Mouse (Mus musculus) heart, embryonic 10.5 days (tissue): ENCODE measurements around the gene Cox20. TPM values are rescaled to one million over a fixed set of nuclear protein-coding genes. Genes with fewer than 3 reads are reported as not detected.
"Not testable (repeated sequence)": the region's sequence is repeated elsewhere in the genome, so short reads cannot be mapped to it uniquely, and the experiment has no call there.

ENCODE experiments used
- DNase-seq: peaks from one replicate; pipeline ENCODE4 v3.0.0-alpha.2; 2017; ENCODE audit warnings: low spot score
- H3K27ac ChIP-seq: fragments of 300-500 bp; sonication (generic); 2 replicates; pipeline ENCODE4 v1.5.1; 2016; ENCODE audit warnings: mild to moderate bottlenecking
- H3K27me3 ChIP-seq: fragments of 300-500 bp; sonication (generic); 2 replicates; pipeline ENCODE4 v1.6.1; 2016; ENCODE audit warnings: mild to moderate bottlenecking; ENCODE audit not compliant: poor library complexity, insufficient read depth, severe bottlenecking
- H3K36me3 ChIP-seq: fragments of 300-500 bp; sonication (generic); 2 replicates; pipeline ENCODE4 v1.6.1; 2016; ENCODE audit warnings: mild to moderate bottlenecking, moderate library complexity
- H3K4me1 ChIP-seq: fragments of 300-500 bp; sonication (generic); 2 replicates; pipeline ENCODE4 v1.6.1; 2016; ENCODE audit warnings: mild to moderate bottlenecking
- H3K4me3 ChIP-seq: fragments of 300-500 bp; sonication (generic); 2 replicates; pipeline ENCODE4 v1.5.1; 2016; ENCODE audit warnings: mild to moderate bottlenecking, moderate library complexity
- H3K9me3 ChIP-seq: fragments of 300-500 bp; sonication (generic); 2 replicates; pipeline ENCODE4 v1.6.1; 2016; ENCODE audit warnings: mild to moderate bottlenecking, moderate library complexity
- WGBS: fragments of 180-500 bp; shearing (Covaris S2); methylation state at CpG from one replicate; pipeline ENCODE4 v1.1.7; 2016; 5-methylcytosine and 5-hydroxymethylcytosine counted together
- polyA plus RNA-seq: library from polyadenylated mRNA; unstranded; fragments of >200 nt; fragmentation: Nextera tagmentation; extraction: Ambion mirVana; gene quantifications from 2 replicates; pipeline ENCODE4 v1.2.1, GENCODE M21; 2016

Cox20 gene
- polyA plus RNA-seq: 112 and 129 TPM in 2 replicates

DNA sequence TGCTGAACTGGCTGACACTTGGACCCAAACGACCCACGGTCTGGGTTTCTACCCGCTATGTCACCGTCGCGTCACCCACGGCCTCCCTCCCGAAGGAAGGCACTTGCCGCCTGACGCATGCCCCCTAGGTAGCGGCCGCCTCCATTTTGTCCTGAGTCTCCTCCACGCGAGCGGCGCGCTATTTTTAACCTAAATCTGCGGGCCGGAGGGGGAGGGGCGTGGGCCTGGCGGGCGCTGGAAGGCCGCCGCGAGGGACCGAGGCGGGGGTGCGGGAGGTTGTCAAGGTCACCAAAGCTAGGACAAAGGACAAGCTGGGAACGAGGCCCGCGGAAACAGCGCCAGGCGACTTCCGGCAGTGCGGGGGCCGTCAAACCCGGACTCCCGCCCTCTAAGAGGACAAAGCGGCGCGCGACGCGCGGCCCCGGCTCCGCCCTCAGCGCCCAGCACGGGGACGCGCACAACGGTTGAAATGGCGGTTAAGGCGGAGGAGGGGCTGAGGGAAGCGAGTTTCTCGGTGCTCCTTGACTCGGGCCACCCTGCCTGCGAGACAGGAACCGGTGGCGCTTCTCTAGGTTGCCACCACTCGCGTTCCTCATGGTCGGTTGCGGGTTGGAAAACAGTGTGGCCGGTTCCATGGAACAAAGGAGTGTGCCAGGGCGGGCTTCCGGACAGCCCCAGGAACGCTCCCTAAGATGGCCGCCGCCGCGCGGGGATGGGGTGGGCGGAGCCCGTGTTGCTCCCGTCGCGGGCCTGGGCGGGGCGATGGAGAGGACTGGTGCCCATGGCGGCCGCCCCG, at the start of gene Cox20:
Cox20 (plus strand) TSS at position 742 of the 796 bp plus-strand sequence.
- WGBS: under 1% methylated on average over 83 of the region's 83 CpGs
- Histone ChIP-seq H3K9me3 (no peaks in the 10 kb centered on the region), H3K4me3 (peak within 1 kb of the TSS; percentile 71), H3K27me3 (no peaks in the 10 kb centered on the region), H3K27ac (peak within 1 kb of the TSS; percentile 99), H3K36me3 (peaks cover 35% of the 10 kb centered on the region), H3K4me1 (peaks cover 11% of the 10 kb centered on the region; the same call in 1 of the 2 replicates)
- peak; percentile 97 for DNase-seq

DNA sequence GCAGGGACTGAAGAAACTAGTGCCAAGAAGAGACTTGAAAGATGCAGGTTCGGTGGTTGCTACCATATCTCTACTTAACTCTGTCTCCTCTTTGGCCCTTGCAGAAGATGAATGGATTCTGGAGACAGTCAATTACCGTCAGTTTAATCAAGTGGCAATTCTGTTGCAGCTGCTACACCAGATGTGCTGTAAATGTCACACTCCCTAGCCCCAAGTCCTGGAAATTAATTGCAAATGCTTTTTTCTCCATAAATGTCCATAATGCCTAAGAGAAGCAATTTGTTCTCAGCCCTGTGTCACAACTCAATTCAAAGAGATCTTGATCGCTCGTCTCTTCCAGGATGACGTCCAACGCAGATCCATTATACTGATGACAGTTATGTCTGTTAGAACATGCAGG, 48.3 kb upstream of the Cox20 start:
- peaks cover 8% of the 10 kb centered on the region for H3K4me1 ChIP-seq
- peaks cover 3% of the 10 kb centered on the region; the same call in 1 of the 2 replicates for H3K9me3 ChIP-seq
- H3K4me3 ChIP-seq: no peak overlapping the region
- no peak for DNase-seq
- 79% methylated on average over 6 of the region's 6 CpGs for WGBS
- no peaks in the 10 kb centered on the region for H3K36me3 ChIP-seq
- H3K27ac ChIP-seq: no peak overlapping the region
- H3K27me3 ChIP-seq: no peaks in the 10 kb centered on the region

DNA sequence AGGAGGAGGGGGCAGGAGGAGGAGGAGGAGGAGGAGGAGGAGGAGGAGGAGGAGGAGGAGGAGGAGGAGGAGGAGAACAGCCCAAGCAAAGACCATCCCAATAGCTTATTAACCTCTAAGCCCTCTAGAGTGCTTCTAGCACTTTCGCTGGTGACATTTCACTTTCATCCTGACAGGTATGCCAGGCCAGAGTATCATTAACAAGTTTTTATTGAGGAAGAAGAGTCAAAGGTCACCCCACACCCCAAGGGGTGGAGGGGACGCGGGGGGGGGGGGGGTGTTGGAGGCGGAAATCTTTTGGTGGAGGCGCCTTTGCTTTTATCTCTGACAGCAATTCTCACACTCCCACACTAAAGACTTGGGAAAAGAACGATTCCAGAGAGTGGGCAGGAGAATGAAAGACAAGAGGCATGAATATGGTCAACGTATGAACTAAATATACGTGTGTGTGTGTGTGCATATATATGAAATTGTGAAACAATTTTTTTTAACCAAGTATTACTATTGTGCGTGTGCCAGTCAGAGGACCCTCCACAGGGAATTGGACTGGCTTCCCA, 43.7 kb upstream of the Cox20 start:
- H3K9me3 ChIP-seq: peaks cover 3% of the 10 kb centered on the region; the same call in 1 of the 2 replicates
- H3K36me3 ChIP-seq: no peaks in the 10 kb centered on the region
- 41% methylated on average over 9 of the region's 9 CpGs for whole genome bisulfite sequencing
- H3K4me3 ChIP-seq: peak overlapping the region; percentile 77
- peaks cover 15% of the 10 kb centered on the region for H3K4me1 ChIP-seq
- no peak overlapping the region for H3K27ac ChIP-seq
- peaks cover 10% of the 10 kb centered on the region; the same call in 1 of the 2 replicates for H3K27me3 ChIP-seq
- peak; percentile 54 for DNase-seq

DNA sequence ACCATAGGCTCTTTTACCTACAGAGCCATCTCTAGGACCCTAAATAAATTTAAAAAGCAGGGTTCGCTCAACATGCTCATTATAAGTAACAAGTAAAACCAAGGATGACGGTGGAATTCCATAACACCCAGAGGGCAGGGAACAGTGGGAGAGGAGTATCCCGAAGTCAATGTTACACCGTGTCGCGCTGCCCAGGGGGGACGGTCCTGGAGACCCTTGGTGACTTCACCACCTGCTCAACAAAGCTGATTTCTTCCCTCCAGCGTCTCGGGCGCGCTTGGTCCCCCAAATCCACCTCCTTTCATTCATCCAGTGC, 43.2 kb upstream of the Cox20 start:
- WGBS: 7% methylated on average over 11 of the region's 11 CpGs
- no peaks in the 10 kb centered on the region for H3K36me3 ChIP-seq
- peak overlapping the region; percentile 94 for H3K27ac ChIP-seq
- peak overlapping the region; percentile 77 for H3K4me3 ChIP-seq
- DNase-seq: no peak
- H3K9me3 ChIP-seq: peaks cover 3% of the 10 kb centered on the region; the same call in 1 of the 2 replicates
- H3K27me3 ChIP-seq: peaks cover 10% of the 10 kb centered on the region; the same call in 1 of the 2 replicates
- peaks cover 15% of the 10 kb centered on the region for H3K4me1 ChIP-seq

DNA sequence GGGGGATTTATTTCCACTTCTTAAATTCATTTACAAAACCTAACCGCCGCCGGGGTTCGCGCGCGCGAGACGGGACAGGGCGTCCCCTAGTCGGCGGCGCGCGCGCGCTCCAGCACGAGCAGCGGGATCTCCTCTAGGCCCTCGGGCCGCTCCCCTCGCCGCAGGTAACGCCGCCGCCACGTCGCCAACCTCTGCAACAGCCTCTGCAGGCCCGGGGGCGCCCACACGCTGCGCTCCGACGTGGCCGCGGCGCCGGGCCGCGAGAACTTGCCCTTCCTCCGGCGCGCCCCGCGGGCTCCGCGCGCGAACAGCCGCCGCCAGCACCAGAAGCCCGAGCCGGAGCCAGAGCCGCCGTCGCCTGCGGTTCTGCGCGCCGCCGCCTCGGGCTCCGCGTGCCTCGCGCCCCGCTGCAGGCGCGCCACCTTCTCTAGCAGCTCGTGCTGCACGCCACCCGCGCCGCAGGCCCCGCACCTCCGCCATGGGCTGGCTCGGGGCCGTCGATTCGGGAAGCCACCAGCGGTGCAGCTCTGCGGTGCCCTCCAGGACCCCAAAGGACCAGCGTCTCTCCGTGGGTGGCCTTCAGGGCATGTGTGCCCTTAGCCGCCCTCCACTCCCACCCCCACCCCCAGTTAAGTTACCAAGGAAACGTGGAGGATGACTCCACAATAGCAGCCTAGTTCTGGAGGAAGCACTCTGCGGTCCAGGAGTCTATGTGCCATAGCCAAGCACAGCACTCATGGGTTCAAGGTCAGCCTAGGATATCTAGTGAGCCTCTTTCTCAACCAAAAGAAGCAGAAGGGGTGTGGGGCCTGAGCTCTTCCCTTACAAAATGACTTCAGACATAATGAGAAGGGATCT, 42.6 kb upstream of the Cox20 start:
- Histone ChIP-seq H3K36me3 (no peaks in the 10 kb centered on the region), H3K9me3 (peaks cover 3% of the 10 kb centered on the region; the same call in 1 of the 2 replicates), H3K4me3 (peak overlapping the region; percentile 77), H3K27me3 (peaks cover 10% of the 10 kb centered on the region; the same call in 1 of the 2 replicates), H3K27ac (peak overlapping the region; percentile 94), H3K4me1 (peaks cover 15% of the 10 kb centered on the region)
- WGBS: 1% methylated on average over 80 of the region's 87 CpGs
- DNase-seq: peak; percentile 84

DNA sequence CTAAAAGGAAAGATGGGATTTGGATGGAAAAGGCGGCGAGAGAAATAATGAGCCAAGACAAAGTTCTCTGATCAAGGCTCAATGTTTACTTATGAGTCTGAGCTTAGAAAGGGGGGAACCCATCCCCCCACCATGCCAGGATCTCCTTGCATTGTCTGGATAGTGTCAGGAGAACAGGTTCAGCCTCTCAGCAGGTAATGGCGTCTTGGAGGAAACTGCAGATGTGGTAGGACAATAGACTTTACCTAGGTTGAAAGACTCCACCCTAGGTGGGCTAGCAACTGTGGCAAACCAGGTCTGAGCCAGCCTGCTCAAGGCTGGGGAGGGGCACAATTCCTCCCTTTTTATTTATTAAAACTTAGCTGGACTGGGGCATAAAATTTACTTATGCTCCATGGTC, 35.6 kb upstream of the Cox20 start:
- H3K4me3 ChIP-seq, H3K27ac ChIP-seq, H3K9me3 ChIP-seq, H3K4me1 ChIP-seq, H3K36me3 ChIP-seq, H3K27me3 ChIP-seq: not testable (repeated sequence)
- WGBS: 86% methylated on average over 3 of the region's 3 CpGs
- peak; percentile 54 for DNase-seq

DNA sequence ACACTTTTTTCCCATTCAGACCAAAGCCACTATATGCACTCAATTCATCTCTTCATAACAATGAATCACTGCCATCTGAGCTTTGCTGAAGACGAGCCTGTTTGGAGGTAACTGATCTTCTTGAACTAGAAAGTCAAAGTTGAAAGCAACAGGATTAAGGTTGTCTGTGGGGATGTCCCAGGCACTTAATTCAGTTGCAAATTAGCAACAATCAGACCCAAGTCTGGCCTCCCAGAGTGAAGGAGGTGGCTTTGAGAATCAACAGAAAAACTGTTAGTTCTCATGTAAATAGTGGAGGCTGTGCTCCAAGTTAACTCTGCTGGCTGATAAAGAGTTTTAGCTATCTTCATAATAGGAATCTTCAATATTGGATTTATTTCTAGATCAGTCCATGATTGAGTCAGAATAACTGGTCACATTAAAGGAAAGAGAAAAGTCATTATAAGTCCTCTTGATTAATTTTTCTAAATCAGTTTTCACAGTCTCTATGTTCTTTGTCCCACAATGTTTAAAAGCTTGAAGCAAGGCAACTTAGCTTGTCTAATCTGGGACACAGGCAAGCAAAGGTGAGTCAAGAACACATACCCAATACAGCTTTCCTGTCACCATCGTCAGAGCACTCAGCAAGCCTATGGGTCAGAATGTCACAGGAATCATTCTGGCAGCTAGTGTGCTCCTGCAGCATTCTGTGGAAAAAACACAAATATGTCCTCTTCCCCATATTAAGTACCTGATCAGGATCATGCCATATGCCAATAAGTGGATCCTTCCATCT, 34.8 kb upstream of the Cox20 start:
- Histone ChIP-seq H3K27me3 (no peaks in the 10 kb centered on the region), H3K36me3 (no peaks in the 10 kb centered on the region; the same call in 1 of the 2 replicates), H3K27ac (no peak overlapping the region), H3K4me1 (no peaks in the 10 kb centered on the region), H3K9me3 (no peaks in the 10 kb centered on the region), H3K4me3 (no peak overlapping the region)
- WGBS: 69% methylated on average over 2 of the region's 2 CpGs
- no peak for DNase-seq

DNA sequence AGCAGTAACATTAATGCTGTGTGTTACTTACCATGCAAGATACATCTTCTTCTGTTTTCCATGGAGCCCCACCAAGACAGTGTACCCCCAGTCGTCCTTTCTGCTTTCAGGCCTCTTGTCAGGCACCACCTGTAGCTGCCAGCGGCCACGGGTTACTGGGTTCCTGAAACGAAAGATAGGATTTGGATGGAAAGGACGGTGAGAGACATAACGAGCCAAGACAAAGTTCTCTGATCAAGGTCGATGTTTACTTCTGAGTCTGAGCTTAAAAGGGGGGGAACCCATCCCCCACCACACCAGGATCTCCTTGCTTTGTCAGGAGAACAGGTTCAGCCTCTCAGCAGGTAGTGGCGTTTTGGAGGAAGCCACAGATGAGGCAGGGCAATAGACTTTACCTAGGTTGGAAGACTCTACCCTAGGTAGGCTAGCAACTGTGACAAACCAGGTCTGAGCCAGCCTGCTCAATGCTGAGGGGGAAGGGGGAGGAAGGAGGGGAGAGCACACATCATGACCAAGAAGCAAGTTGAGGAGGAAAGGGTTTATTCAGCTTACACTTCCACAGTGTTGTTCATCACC, 31.2 kb upstream of the Cox20 start:
- Histone ChIP-seq H3K9me3 (no peaks in the 10 kb centered on the region), H3K36me3 (no peaks in the 10 kb centered on the region; the same call in 1 of the 2 replicates), H3K4me3 (no peak overlapping the region), H3K27me3 (no peaks in the 10 kb centered on the region), H3K4me1 (no peaks in the 10 kb centered on the region), H3K27ac (no peak overlapping the region)
- peak; percentile 69 for DNase-seq
- whole genome bisulfite sequencing: 47% methylated on average over 8 of the region's 8 CpGs

DNA sequence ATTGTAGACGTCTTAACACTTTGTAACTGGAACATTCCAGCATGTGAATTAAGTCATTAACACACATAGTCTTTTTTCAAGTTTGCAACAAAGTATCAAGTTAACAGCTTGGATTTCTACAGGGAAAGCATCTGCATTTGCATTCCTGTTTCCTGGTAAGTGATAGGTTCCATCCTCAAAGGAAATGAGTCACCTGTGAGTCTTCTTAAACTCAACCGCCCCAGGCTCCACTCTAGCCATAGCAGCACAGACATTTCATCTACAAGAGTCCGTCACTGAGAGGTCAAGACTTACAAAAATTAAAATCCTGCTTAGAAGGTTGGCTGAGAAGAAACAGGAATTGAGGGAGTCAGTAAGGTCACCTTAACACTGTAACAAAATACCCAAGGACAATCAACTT, 27.2 kb upstream of the Cox20 start:
- DNase-seq: no peak
- Histone ChIP-seq H3K9me3 (no peaks in the 10 kb centered on the region), H3K4me3 (no peak overlapping the region), H3K27ac (no peak overlapping the region), H3K36me3 (no peaks in the 10 kb centered on the region), H3K27me3 (no peaks in the 10 kb centered on the region), H3K4me1 (no peaks in the 10 kb centered on the region)
- WGBS: 77% methylated on average over 3 of the region's 3 CpGs

DNA sequence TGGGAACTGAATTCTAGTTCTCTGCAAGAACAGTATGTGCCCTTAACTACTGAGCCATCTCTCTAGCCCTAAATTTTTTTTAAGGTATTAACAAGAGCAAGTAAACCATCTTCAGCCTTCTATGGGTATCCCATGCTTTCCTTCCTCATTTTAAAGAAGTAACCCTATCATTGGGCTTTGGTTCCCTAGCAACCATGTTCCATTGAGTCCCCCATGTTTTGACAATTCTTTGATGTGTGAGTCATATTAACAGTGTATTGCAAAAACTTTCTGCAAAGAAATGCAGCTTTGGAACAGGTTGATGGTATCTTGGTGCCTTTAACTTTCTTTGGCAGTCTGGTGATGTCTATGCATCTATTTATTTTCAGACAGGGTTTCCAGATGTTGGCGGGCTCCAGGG, 24.9 kb upstream of the Cox20 start:
- DNase-seq: no peak
- H3K4me3 ChIP-seq: no peak overlapping the region
- H3K27ac ChIP-seq: no peak overlapping the region
- 87% methylated on average over 1 of the region's 1 CpGs for WGBS
- H3K9me3 ChIP-seq: no peaks in the 10 kb centered on the region
- H3K27me3 ChIP-seq: no peaks in the 10 kb centered on the region
- H3K4me1 ChIP-seq: no peaks in the 10 kb centered on the region
- no peaks in the 10 kb centered on the region for H3K36me3 ChIP-seq

DNA sequence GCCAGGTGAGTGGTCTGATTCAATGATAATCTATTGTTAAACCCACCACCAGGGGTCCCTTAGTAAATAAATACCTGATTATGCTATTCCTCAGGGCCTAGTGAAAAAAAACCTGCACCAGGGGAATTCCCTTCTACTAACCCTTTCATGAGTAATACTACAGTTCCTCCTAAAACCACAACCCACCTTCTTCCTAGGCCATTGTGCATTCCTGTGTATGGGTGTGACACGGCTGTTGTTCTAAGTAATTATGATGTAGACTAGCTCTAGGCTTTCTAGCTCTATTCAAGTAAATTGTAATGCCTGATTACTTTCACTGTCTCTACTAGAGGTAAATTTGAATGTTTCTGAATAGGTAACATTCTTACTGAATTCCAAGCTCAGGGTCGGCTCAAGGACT, 17.7 kb upstream of the Cox20 start:
- not testable (repeated sequence) for H3K4me3 ChIP-seq, DNase-seq, H3K27ac ChIP-seq, H3K4me1 ChIP-seq, H3K9me3 ChIP-seq, H3K27me3 ChIP-seq, H3K36me3 ChIP-seq
- WGBS: 80% methylated on average over 2 of the region's 2 CpGs

DNA sequence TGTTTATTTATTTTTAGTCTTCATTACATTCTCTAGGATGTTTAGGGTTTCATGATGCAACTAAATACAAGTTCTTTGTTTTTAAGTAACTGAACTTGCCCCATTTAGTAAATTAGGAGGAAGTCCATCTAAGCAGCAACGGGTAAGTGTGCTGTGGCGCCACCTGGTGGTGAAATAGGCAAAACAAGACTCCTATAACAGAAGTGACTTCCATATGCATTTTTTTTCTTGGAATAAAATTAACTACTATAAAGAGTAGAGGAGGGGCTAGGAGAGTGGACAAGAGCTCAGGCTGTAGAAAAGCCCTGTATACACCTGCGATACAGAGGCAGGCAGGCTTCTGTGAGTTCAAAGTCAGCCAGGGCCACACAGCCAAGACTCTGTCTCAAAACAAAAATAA, 15.5 kb upstream of the Cox20 start:
- DNase-seq: no peak
- no peaks in the 10 kb centered on the region for H3K9me3 ChIP-seq
- no peaks in the 10 kb centered on the region for H3K4me1 ChIP-seq
- no peak overlapping the region for H3K27ac ChIP-seq
- no peaks in the 10 kb centered on the region for H3K27me3 ChIP-seq
- no peaks in the 10 kb centered on the region for H3K36me3 ChIP-seq
- WGBS: 23% methylated on average over 3 of the region's 3 CpGs
- no peak overlapping the region for H3K4me3 ChIP-seq
